Mouse (Mus musculus): ENCODE measurements around the gene Kcnn3. TPM values are rescaled to one million over a fixed set of nuclear protein-coding genes. Genes with fewer than 3 reads are reported as not detected.

The Kcnn3 gene
- polyA plus RNA-seq, 1 experiment: 2.3 TPM

GRCm38 (mm10) chr3:89612048-89612447 lies 92.1 kb downstream of the Kcnn3 start:
- H3K4me1 ChIP-seq (ENCODE audit: control insufficient read depth, insufficient read depth, low read length): no peaks in the 10 kb centered on the region
- H3K36me3 ChIP-seq (ENCODE audit: control insufficient read depth, insufficient read depth, low read length): no peaks in the 10 kb centered on the region
- H3K27me3 ChIP-seq (ENCODE audit: control insufficient read depth, insufficient read depth, low read length): no peaks in the 10 kb centered on the region
- TF ChIP-seq CTCF (IDR thresholded peaks at IDR 0.05; ENCODE audit: control insufficient read depth, insufficient read depth, insufficient replicate concordance, low read depth, low read length) (no peak), POLR2A (IDR thresholded peaks at IDR 0.05; ENCODE audit: control insufficient read depth, low read depth, low read length) (no peak)
- no peak overlapping the region for H3K27ac ChIP-seq (ENCODE audit: control insufficient read depth, insufficient read depth, low read depth, low read length)
- H3K4me3 ChIP-seq (ENCODE audit: control insufficient read depth, low read depth, low read length): no peak overlapping the region

- TF ChIP-seq CTCF (IDR thresholded peaks at IDR 0.05; ENCODE audit: control insufficient read depth, insufficient read depth, insufficient replicate concordance, low read depth, low read length): no peak
- no peak for TF ChIP-seq POLR2A (IDR thresholded peaks at IDR 0.05; ENCODE audit: control insufficient read depth, low read depth, low read length)
- no peaks in the 10 kb centered on the region for H3K36me3 ChIP-seq (ENCODE audit: control insufficient read depth, insufficient read depth, low read length)
- H3K4me1 ChIP-seq (ENCODE audit: control insufficient read depth, insufficient read depth, low read length): no peaks in the 10 kb centered on the region
- no peaks in the 10 kb centered on the region for H3K27me3 ChIP-seq (ENCODE audit: control insufficient read depth, insufficient read depth, low read length)
- H3K27ac ChIP-seq (ENCODE audit: control insufficient read depth, insufficient read depth, low read depth, low read length): no peak overlapping the region
- no peak overlapping the region for H3K4me3 ChIP-seq (ENCODE audit: control insufficient read depth, low read depth, low read length)
These were observed 93.9 kb downstream of the Kcnn3 start for GRCm38 (mm10) chr3:89613526-89614523.

- Histone ChIP-seq H3K27me3 (ENCODE audit: control insufficient read depth, insufficient read depth, low read length) (no peaks in the 10 kb centered on the region), H3K36me3 (ENCODE audit: control insufficient read depth, insufficient read depth, low read length) (no peaks in the 10 kb centered on the region), H3K27ac (ENCODE audit: control insufficient read depth, insufficient read depth, low read depth, low read length) (no peak overlapping the region), H3K4me1 (ENCODE audit: control insufficient read depth, insufficient read depth, low read length) (no peaks in the 10 kb centered on the region), H3K4me3 (ENCODE audit: control insufficient read depth, low read depth, low read length) (no peak overlapping the region)
- TF ChIP-seq CTCF (IDR thresholded peaks at IDR 0.05; ENCODE audit: control insufficient read depth, insufficient read depth, insufficient replicate concordance, low read depth, low read length) (peak; percentile 33; the same call in 1 of the 2 replicates), POLR2A (IDR thresholded peaks at IDR 0.05; ENCODE audit: control insufficient read depth, low read depth, low read length) (no peak)
These were observed 96.9 kb downstream of the Kcnn3 start for GRCm38 (mm10) chr3:89616861-89617260.

GRCm38 (mm10) chr3:89617360-89617759 lies 97.4 kb downstream of the Kcnn3 start:
- no peaks in the 10 kb centered on the region for H3K27me3 ChIP-seq (ENCODE audit: control insufficient read depth, insufficient read depth, low read length)
- H3K36me3 ChIP-seq (ENCODE audit: control insufficient read depth, insufficient read depth, low read length): no peaks in the 10 kb centered on the region
- no peak overlapping the region for H3K27ac ChIP-seq (ENCODE audit: control insufficient read depth, insufficient read depth, low read depth, low read length)
- no peak overlapping the region for H3K4me3 ChIP-seq (ENCODE audit: control insufficient read depth, low read depth, low read length)
- no peak for TF ChIP-seq CTCF (IDR thresholded peaks at IDR 0.05; ENCODE audit: control insufficient read depth, insufficient read depth, insufficient replicate concordance, low read depth, low read length)
- no peak for TF ChIP-seq POLR2A (IDR thresholded peaks at IDR 0.05; ENCODE audit: control insufficient read depth, low read depth, low read length)
- no peaks in the 10 kb centered on the region for H3K4me1 ChIP-seq (ENCODE audit: control insufficient read depth, insufficient read depth, low read length)

- no peaks in the 10 kb centered on the region for H3K4me1 ChIP-seq (ENCODE audit: control insufficient read depth, insufficient read depth, low read length)
- no peaks in the 10 kb centered on the region for H3K27me3 ChIP-seq (ENCODE audit: control insufficient read depth, insufficient read depth, low read length)
- TF ChIP-seq CTCF (IDR thresholded peaks at IDR 0.05; ENCODE audit: control insufficient read depth, insufficient read depth, insufficient replicate concordance, low read depth, low read length) (no peak), POLR2A (IDR thresholded peaks at IDR 0.05; ENCODE audit: control insufficient read depth, low read depth, low read length) (no peak)
- no peak overlapping the region for H3K27ac ChIP-seq (ENCODE audit: control insufficient read depth, insufficient read depth, low read depth, low read length)
- no peak overlapping the region for H3K4me3 ChIP-seq (ENCODE audit: control insufficient read depth, low read depth, low read length)
- no peaks in the 10 kb centered on the region for H3K36me3 ChIP-seq (ENCODE audit: control insufficient read depth, insufficient read depth, low read length)
These were observed 102.9 kb downstream of the Kcnn3 start for GRCm38 (mm10) chr3:89622825-89623224.

GRCm38 (mm10) chr3:89623531-89623930 lies 103.6 kb downstream of the Kcnn3 start:
- Histone ChIP-seq H3K36me3 (ENCODE audit: control insufficient read depth, insufficient read depth, low read length) (no peaks in the 10 kb centered on the region), H3K4me3 (ENCODE audit: control insufficient read depth, low read depth, low read length) (no peak overlapping the region), H3K27me3 (ENCODE audit: control insufficient read depth, insufficient read depth, low read length) (no peaks in the 10 kb centered on the region), H3K4me1 (ENCODE audit: control insufficient read depth, insufficient read depth, low read length) (no peaks in the 10 kb centered on the region), H3K27ac (ENCODE audit: control insufficient read depth, insufficient read depth, low read depth, low read length) (no peak overlapping the region)
- no peak for TF ChIP-seq CTCF (IDR thresholded peaks at IDR 0.05; ENCODE audit: control insufficient read depth, insufficient read depth, insufficient replicate concordance, low read depth, low read length)
- no peak for TF ChIP-seq POLR2A (IDR thresholded peaks at IDR 0.05; ENCODE audit: control insufficient read depth, low read depth, low read length)

- no peaks in the 10 kb centered on the region for H3K27me3 ChIP-seq (ENCODE audit: control insufficient read depth, insufficient read depth, low read length)
- H3K27ac ChIP-seq (ENCODE audit: control insufficient read depth, insufficient read depth, low read depth, low read length): no peak overlapping the region
- H3K4me3 ChIP-seq (ENCODE audit: control insufficient read depth, low read depth, low read length): no peak overlapping the region
- TF ChIP-seq CTCF (IDR thresholded peaks at IDR 0.05; ENCODE audit: control insufficient read depth, insufficient read depth, insufficient replicate concordance, low read depth, low read length): no peak
- no peak for TF ChIP-seq POLR2A (IDR thresholded peaks at IDR 0.05; ENCODE audit: control insufficient read depth, low read depth, low read length)
- no peaks in the 10 kb centered on the region for H3K36me3 ChIP-seq (ENCODE audit: control insufficient read depth, insufficient read depth, low read length)
- no peaks in the 10 kb centered on the region for H3K4me1 ChIP-seq (ENCODE audit: control insufficient read depth, insufficient read depth, low read length)
These were observed 104.0 kb downstream of the Kcnn3 start for GRCm38 (mm10) chr3:89624001-89624400.
